Mouse (Mus musculus) midbrain, embryonic 15.5 days (tissue): ENCODE data around the gene Eml1. TPM values are rescaled to one million over a fixed set of nuclear protein-coding genes. Genes with fewer than 3 reads are reported as not detected.
"Not testable (repeated sequence)": the region's sequence is repeated elsewhere in the genome, so short reads cannot be mapped to it uniquely, and the experiment has no call there.

Experiments
- ATAC-seq: fragments of 200-750 bp; cut with Nextera tagmentation; replicated peaks from 2 replicates; pipeline ENCODE4 v1.8.0; 2017; ENCODE audit warnings: moderate TSS enrichment
- H3K27ac ChIP-seq: fragments of 300-500 bp; sonication (generic); 2 replicates; pipeline ENCODE4 v1.5.1; 2015; ENCODE audit warnings: mild to moderate bottlenecking, inconsistent platforms
- H3K27me3 ChIP-seq: fragments of 300-500 bp; sonication (generic); replicated peaks from 2 replicates; pipeline ENCODE4 v1.6.1; 2015; ENCODE audit warnings: inconsistent platforms
- H3K36me3 ChIP-seq: fragments of 300-500 bp; sonication (generic); replicated peaks from 2 replicates; pipeline ENCODE4 v1.6.1; 2015; ENCODE audit warnings: inconsistent platforms
- H3K4me1 ChIP-seq: fragments of 300-500 bp; sonication (generic); 2 replicates; pipeline ENCODE4 v1.6.1; 2015; ENCODE audit warnings: inconsistent platforms
- H3K4me2 ChIP-seq: fragments of 300-500 bp; sonication (generic); 2 replicates; pipeline ENCODE4 v1.6.1; 2015; ENCODE audit warnings: inconsistent platforms, mild to moderate bottlenecking, moderate library complexity
- H3K4me3 ChIP-seq: fragments of 300-500 bp; sonication (generic); 2 replicates; pipeline ENCODE4 v1.5.1; 2015; ENCODE audit warnings: mild to moderate bottlenecking, inconsistent platforms
- H3K9ac ChIP-seq: fragments of 300-500 bp; sonication (generic); 2 replicates; pipeline ENCODE4 v1.6.1; 2015; ENCODE audit warnings: mild to moderate bottlenecking, inconsistent platforms
- H3K9me3 ChIP-seq: fragments of 300-500 bp; sonication (generic); 2 replicates; pipeline ENCODE4 v1.6.1; 2016; ENCODE audit warnings: inconsistent platforms
- WGBS: fragments of 180-500 bp; shearing (Covaris S2); methylation state at CpG from one replicate; pipeline ENCODE4 v1.1.7; 2015; ENCODE audit warnings: mixed read lengths; 5-methylcytosine and 5-hydroxymethylcytosine counted together
- polyA plus RNA-seq: library from polyadenylated mRNA; unstranded; fragments of >200 nt; fragmentation: Nextera tagmentation; extraction: Ambion mirVana; gene quantifications from 2 replicates; pipeline ENCODE4 v1.2.1, GENCODE M21; 2015

The Eml1 gene
- polyA plus RNA-seq, 1 experiment from 2014 or later: 52.9 TPM

DNA sequence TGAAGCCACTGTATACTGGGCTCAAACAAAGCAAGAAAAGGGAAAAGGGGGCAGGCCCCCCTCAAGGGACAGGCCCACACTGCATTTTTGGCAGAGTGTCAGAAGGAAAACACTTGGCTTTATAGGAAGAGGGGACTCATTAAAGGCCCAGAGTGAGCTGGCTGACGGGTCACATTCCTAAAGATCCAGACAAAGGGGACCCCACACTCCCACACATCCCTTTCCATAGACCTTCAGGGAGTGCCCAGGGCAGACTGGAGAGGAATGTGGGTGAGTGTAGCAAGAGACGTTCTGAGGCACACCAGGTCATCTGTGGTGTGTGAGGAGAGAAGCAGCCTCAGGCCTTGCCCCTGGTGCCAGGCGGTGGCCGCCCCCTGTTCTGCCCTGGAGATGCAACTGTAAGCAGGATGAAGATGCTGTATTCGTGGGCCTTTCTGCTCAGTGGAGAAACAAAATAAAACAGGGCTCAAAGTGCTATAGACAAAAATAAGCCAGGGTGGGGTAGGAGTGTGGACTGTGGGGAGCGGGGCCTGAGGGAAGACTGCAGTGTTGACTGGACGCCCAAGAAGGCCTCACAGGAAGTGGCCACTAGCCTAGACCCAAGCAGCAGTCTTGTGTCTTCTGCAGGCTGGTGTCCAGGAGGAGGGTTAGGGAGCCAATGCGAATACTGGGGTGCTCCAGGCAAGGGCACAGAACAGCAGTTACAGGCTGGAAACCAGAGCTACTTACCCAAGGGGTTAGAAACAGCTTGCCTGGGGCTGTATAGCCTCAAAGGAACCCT lies 124.9 kb downstream of the Eml1 start:
- no peak overlapping the region for H3K27ac ChIP-seq

DNA sequence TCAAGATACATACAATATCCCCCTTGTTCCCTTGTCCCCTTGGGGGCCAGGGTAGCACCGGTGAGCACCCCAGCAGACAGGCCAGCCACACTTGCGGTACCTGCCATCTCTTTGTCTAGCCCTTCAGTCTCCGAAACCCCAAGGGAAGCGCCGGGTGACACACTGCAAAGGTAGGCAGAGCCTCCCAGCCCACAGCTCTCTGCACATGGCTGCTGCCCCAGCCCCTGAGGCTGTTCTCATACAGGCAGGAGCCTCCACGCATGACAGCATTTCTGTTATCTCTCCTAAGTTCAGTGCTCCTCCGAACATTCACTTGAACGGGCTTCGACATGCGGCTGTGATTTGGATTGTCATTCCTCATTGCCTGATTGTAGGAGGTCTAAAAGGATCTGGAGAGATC lies 132.3 kb downstream of the Eml1 start:
- Histone ChIP-seq H3K27ac (no peak overlapping the region), H3K4me2 (no peak overlapping the region), H3K4me1 (0 out of 2 replicates have a peak, but pooled peaks cover 3% of the 10 kb centered on the region), H3K9ac (no peak overlapping the region), H3K4me3 (no peak overlapping the region), H3K27me3 (no peaks in the 10 kb centered on the region), H3K9me3 (no peaks in the 10 kb centered on the region), H3K36me3 (no peaks in the 10 kb centered on the region)
- WGBS: 59% methylated on average over 10 of the region's 10 CpGs
- ATAC-seq: no peak; the same call in 1 of the 2 replicates

More for the DNA sequence above, 124.9 kb downstream of the Eml1 start:
- WGBS: 69% methylated on average over 8 of the region's 8 CpGs
- Histone ChIP-seq H3K4me2 (no peak overlapping the region), H3K36me3 (no peaks in the 10 kb centered on the region), H3K27me3 (no peaks in the 10 kb centered on the region), H3K9me3 (no peaks in the 10 kb centered on the region), H3K4me1 (peaks cover 26% of the 10 kb centered on the region), H3K9ac (no peak overlapping the region), H3K4me3 (no peak overlapping the region)
- ATAC-seq: no peak; the same call in 1 of the 2 replicates

DNA sequence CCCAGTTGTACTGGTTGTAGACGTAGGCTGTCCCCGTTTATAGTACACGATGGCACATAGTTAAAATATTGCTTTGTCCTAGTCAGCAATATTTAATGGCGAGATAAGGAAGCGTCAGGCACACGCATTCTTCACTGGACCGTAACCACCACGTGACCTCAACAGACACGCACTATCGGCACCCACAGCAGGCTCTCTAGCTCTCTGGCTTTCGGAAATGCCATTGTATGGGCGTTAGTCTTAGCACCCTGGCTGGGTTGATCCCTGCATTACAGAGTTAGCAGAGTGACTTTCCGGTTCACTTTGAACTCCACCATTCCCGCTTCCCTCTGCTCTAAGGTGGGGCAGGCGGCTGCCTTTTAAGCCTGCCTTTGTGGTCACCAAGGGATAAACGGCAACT lies 132.8 kb downstream of the Eml1 start:
- Histone ChIP-seq H3K9me3 (no peaks in the 10 kb centered on the region), H3K4me1 (0 out of 2 replicates have a peak, but pooled peaks cover 3% of the 10 kb centered on the region), H3K27me3 (no peaks in the 10 kb centered on the region), H3K4me3 (no peak overlapping the region), H3K9ac (no peak overlapping the region), H3K36me3 (no peaks in the 10 kb centered on the region), H3K27ac (no peak overlapping the region), H3K4me2 (no peak overlapping the region)
- WGBS: 59% methylated on average over 16 of the region's 16 CpGs
- ATAC-seq: no peak

DNA sequence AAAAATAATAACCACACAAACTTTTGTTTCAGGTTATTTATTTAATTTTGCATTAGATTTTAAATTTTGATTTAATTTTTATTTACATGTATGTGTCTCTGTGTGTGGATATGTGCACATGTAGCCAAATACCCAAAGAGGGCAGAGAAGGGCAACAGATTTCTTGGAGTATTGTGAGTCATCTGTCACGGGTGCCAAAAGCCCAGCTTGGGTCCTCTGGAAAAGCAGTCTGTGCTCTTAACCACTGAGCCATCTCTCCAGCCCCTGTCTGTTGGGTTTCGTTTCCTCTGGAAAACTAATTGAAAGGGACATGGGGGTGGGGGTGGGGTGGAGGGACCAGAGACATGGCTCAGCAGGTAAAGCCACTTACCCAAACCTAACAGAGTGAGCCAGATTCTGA lies 135.1 kb downstream of the Eml1 start:
- ATAC-seq: no peak
- 75% methylated on average over 2 of the region's 2 CpGs for WGBS

DNA sequence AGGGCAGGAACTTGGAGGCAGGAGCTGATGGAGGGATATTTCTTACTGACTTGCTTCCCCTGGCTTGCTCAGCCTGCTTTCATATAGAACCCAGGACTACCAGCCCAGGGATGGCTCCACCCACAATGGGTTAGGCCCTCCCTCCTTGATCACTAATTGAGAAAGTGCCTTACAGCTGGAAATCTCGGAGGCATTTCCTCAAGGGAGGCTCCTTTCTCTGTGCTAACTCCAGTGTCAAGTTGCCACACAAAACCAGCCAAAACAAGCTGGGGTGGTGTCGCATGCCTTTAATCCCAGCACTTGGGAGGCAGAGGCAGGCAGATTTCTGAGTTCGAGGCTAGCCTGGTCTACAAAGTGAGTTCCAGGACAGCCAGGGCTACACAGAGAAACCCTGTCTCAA lies 136.3 kb downstream of the Eml1 start:
- not testable (repeated sequence) for H3K36me3 ChIP-seq

More for the DNA sequence above, 135.1 kb downstream of the Eml1 start:
- Histone ChIP-seq H3K36me3 (no peaks in the 10 kb centered on the region), H3K27me3 (no peaks in the 10 kb centered on the region), H3K4me2 (no peak overlapping the region), H3K9me3 (no peaks in the 10 kb centered on the region), H3K9ac (no peak overlapping the region), H3K4me1 (0 out of 2 replicates have a peak, but pooled peaks cover 3% of the 10 kb centered on the region), H3K4me3 (no peak overlapping the region), H3K27ac (no peak overlapping the region)

DNA sequence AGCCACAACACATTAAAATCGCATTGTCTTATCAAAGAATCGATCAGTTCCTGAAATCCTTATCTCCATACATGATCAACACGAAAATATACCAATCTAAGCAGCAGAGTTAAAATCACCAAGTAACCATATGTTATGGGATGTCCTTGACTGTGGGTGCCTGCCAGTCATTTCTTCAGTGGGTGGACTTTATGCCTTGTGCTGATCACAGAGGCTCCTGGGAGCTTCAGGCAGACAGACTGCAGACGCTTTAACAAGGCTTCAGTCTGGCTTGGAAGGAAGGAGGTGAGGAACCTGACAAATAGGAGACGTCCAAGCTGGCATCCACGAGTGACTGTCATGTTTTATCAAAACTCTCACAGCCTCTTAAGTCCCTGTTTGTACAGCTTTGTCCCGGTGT lies 139.8 kb downstream of the Eml1 start:
- no peaks in the 10 kb centered on the region for H3K4me1 ChIP-seq
- H3K4me2 ChIP-seq: no peak overlapping the region
- H3K27ac ChIP-seq: no peak overlapping the region
- no peaks in the 10 kb centered on the region for H3K9me3 ChIP-seq
- H3K9ac ChIP-seq: no peak overlapping the region
- H3K27me3 ChIP-seq: no peaks in the 10 kb centered on the region
- 0 out of 2 replicates have a peak, but pooled peaks cover 7% of the 10 kb centered on the region for H3K36me3 ChIP-seq
- no peak overlapping the region for H3K4me3 ChIP-seq
- ATAC-seq: no peak
- WGBS: 70% methylated on average over 7 of the region's 7 CpGs

More for the DNA sequence above, 136.3 kb downstream of the Eml1 start:
- H3K27me3 ChIP-seq, H3K9ac ChIP-seq, H3K4me2 ChIP-seq, H3K27ac ChIP-seq, H3K4me1 ChIP-seq, H3K9me3 ChIP-seq, H3K4me3 ChIP-seq, ATAC-seq: not testable (repeated sequence)
- WGBS: 83% methylated on average over 3 of the region's 3 CpGs

DNA sequence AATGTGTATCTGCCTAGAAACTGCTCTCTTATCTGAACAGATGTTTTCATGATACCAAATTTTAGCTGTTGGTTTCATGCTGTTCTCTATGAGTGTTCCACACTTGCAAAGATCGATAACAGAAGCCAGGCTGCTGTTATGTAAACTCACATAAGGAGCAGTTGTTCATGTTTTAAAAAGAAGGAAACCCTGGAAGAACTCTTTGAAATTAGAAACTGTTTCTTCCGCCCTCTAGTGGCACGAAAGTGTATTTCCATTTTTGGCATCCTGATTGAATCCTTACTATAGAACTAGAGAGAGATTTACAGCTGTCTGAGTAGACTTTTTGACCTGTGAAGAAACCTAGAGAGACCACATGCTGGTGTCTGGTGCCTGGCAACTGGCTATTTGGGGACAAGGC lies 140.3 kb downstream of the Eml1 start:
- Histone ChIP-seq H3K36me3 (0 out of 2 replicates have a peak, but pooled peaks cover 7% of the 10 kb centered on the region), H3K4me3 (no peak overlapping the region), H3K9ac (no peak overlapping the region), H3K27ac (no peak overlapping the region), H3K9me3 (no peaks in the 10 kb centered on the region), H3K4me1 (no peaks in the 10 kb centered on the region), H3K4me2 (no peak overlapping the region), H3K27me3 (no peaks in the 10 kb centered on the region)
- WGBS: 11% methylated on average over 3 of the region's 3 CpGs
- no peak for ATAC-seq

DNA sequence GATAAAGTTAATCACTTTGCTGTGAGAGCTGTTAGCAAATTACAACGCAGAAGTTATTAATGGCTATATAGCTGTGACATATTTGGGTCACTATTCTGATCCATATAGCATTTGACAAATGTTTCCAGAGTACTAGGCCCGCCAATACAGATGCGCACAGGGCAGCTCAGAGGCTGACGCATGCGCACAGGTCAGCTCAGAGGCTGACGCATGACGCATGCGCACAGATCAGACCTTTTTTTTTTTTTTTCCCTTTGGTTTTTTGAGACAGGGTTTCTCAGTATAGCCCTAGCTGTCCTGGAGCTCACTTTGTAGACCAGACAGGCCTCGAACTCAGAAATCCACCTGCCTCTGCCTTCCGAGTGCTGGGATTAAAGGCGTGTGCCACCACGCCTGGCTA lies 144.7 kb downstream of the Eml1 start:
- 94% methylated on average over 12 of the region's 12 CpGs for WGBS
- no peaks in the 10 kb centered on the region for H3K4me1 ChIP-seq
- peaks cover 7% of the 10 kb centered on the region; the same call in 1 of the 2 replicates for H3K36me3 ChIP-seq
- H3K9ac ChIP-seq: no peak overlapping the region
- no peaks in the 10 kb centered on the region for H3K9me3 ChIP-seq
- ATAC-seq: no peak
- no peak overlapping the region for H3K4me2 ChIP-seq
- no peak overlapping the region for H3K4me3 ChIP-seq
- no peak overlapping the region for H3K27ac ChIP-seq
- no peaks in the 10 kb centered on the region for H3K27me3 ChIP-seq

DNA sequence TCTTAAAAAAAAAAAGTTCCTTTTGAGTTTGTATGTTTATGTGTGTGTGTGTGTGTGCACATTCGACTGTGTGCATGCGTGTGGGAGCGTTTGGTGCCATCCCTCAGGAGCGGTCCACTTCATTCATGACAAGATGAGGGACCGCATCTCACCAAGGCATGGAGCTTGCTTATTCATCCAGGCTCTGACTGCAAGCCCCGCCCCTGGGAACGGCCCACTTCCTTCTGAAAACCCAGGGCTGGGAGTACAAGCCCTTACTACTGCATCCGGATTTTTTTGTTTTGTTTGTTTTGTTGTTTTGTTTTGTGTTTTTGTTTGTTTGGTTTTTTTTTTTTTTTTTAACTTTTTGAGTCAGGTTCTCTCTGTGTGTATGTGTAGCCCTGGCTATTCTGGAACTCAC lies 148.6 kb downstream of the Eml1 start:
- H3K9ac ChIP-seq: no peak overlapping the region
- H3K4me2 ChIP-seq: no peak overlapping the region
- peaks cover 33% of the 10 kb centered on the region for H3K36me3 ChIP-seq
- no peaks in the 10 kb centered on the region for H3K27me3 ChIP-seq
- H3K4me1 ChIP-seq: no peaks in the 10 kb centered on the region
- 76% methylated on average over 8 of the region's 8 CpGs for WGBS
- no peaks in the 10 kb centered on the region for H3K9me3 ChIP-seq
- no peak overlapping the region for H3K4me3 ChIP-seq
- ATAC-seq: no peak
- no peak overlapping the region for H3K27ac ChIP-seq

DNA sequence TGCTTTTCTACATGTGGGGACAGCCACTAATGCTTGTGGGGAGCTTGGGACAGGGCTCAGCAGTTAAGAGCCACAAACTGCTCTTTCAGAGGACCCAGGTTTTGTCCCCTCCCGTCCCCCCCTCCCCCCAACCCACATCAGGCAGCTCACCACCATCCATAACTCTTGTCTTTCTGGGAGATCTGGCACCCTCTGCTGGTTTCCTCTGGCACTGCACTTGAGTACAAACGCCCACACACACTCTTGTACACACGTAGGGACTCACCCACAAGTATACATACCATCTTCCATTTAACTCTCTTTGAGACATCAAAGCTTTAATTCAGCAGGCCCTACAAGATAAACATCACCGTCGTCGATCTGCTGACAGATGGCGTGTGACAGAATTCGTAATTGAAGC lies 158.5 kb downstream of the Eml1 start:
- Histone ChIP-seq H3K4me1 (no peaks in the 10 kb centered on the region), H3K36me3 (no peaks in the 10 kb centered on the region), H3K9me3 (no peaks in the 10 kb centered on the region), H3K27ac (no peak overlapping the region), H3K4me3 (no peak overlapping the region), H3K27me3 (no peaks in the 10 kb centered on the region), H3K9ac (no peak overlapping the region), H3K4me2 (no peak overlapping the region)
- ATAC-seq: peak; percentile 69; the same call in 1 of the 2 replicates
- 52% methylated on average over 8 of the region's 8 CpGs for WGBS

DNA sequence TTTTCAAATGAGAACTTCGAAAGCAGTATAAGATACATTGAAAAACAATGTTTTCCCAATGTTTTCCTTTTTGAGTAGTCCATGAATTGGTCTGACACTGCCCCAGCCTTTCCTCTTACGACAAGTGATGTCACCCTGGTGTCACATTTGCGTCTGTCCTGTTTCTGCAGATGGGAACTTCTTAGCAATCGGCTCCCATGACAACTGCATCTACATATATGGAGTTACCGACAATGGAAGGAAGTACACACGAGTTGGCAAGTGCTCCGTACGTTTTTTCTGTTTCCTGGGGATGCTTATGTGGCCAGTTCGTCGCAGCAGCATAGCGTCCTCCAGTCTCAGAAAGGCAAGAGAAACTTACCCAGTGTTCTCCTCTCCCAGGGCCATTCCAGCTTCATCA lies 163.7 kb downstream of the Eml1 start:
- no peaks in the 10 kb centered on the region for H3K9me3 ChIP-seq
- no peak overlapping the region for H3K27ac ChIP-seq
- H3K4me3 ChIP-seq: no peak overlapping the region
- WGBS: 89% methylated on average over 11 of the region's 11 CpGs
- H3K4me2 ChIP-seq: no peak overlapping the region
- ATAC-seq: no peak
- H3K9ac ChIP-seq: no peak overlapping the region
- H3K36me3 ChIP-seq: peaks cover 8% of the 10 kb centered on the region; the same call in 1 of the 2 replicates
- H3K27me3 ChIP-seq: no peaks in the 10 kb centered on the region
- H3K4me1 ChIP-seq: no peaks in the 10 kb centered on the region

DNA sequence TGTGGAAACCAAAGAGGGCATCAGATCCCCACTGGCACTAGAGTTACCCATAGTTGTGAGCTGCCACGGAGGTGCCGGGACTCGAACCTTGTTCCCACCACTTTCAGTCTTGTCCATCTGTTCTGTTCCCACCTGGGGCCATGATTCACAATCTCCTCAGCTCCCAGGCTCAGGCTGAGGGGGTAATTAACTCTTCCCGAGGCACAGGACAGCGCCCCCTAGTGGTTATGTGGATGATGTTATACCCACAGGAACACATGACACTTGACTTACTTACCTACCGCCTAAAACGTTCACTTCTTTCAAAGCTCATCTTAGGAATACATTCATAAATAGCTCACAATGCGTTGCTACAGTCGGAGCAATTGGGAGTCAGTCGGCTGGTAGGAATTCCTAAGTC lies 165.7 kb downstream of the Eml1 start:
- H3K4me1 ChIP-seq: no peaks in the 10 kb centered on the region
- 72% methylated on average over 10 of the region's 10 CpGs for WGBS
- peaks cover 8% of the 10 kb centered on the region; the same call in 1 of the 2 replicates for H3K36me3 ChIP-seq
- H3K4me2 ChIP-seq: no peak overlapping the region
- H3K9me3 ChIP-seq: no peaks in the 10 kb centered on the region
- H3K4me3 ChIP-seq: no peak overlapping the region
- no peak for ATAC-seq
- H3K27ac ChIP-seq: no peak overlapping the region
- no peak overlapping the region for H3K9ac ChIP-seq
- H3K27me3 ChIP-seq: no peaks in the 10 kb centered on the region

DNA sequence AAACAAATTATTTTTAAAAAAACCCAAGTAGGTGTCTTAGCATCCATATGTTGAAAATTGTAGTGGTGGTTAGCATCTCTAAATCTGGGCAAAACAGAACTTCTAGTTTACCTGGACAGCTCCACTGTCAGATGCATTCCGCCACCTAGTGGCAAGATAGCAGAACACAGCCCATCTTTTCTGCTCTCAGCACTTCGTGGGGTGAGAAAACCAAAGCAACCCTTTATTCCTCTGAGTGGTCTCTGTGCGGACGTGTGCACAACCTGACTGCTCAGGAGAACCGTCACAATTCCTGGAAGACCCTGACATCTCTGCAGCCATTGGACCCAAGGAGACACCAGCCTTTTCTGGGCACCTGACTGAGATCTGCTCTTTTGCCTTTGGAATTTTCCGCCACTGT lies 170.3 kb downstream of the Eml1 start:
- H3K27me3 ChIP-seq: no peaks in the 10 kb centered on the region
- 22% methylated on average over 6 of the region's 6 CpGs for WGBS
- H3K9ac ChIP-seq: no peak overlapping the region
- peaks cover 4% of the 10 kb centered on the region; the same call in 1 of the 2 replicates for H3K36me3 ChIP-seq
- H3K4me1 ChIP-seq: no peaks in the 10 kb centered on the region
- H3K9me3 ChIP-seq: no peaks in the 10 kb centered on the region
- ATAC-seq: peak; percentile 28; the same call in 1 of the 2 replicates
- H3K4me2 ChIP-seq: no peak overlapping the region
- H3K27ac ChIP-seq: no peak overlapping the region
- H3K4me3 ChIP-seq: no peak overlapping the region
